In the genomic region with DNA sequence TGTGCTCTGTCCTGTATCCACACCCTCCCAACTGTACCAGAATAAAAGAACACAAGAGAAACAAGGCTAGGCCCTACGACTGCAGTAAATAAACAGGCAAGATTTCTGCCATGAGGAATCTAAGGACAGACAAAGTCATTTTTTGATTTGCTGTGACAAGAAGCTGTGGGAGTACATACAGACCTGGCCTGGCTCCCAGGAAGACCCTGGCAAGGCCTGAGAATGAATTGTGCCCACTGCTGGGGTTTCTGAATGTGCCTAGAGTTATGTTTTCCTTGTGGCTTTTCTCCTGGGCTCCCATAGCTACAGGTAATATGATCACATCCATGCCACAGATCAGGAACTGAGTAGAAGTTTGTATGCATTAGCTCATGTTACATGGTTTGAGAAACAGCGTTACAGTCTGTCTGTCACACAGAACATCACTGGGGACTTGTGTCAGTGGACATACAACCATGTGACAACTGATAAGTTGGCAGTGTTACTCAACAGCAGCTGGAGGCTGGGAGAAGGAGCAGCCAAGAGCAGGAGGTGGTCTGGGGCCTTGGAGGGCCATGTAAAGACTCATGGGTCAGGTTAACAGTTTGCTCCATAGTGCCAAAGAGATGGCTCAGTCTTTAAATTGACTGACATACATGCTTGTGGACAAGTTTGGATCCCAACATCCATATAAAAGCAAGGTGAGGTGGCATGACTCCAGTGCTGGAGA, we compare ENCODE assay signal across 22 mouse cellular contexts.
A peak's percentile ranks its signal among the peaks of the same experiment; 100 is the strongest.
DNase-seq lines count a peak whose midpoint lies in the region; ATAC-seq and TF ChIP-seq lines count a peak whose summit lies in the region.
"Had no signal": no experiment of that assay in that cellular context is flagged by ENCODE, and none has a peak within 500 bp of the region (broad histone marks: within the 10 kb centered on the region; RNA-seq: fewer than 3 reads in every experiment).

No protein-coding gene starts in this region.

- no peak overlapping the region for H3K27ac ChIP-seq in heart, embryonic 10.5 days
- peak overlapping the region; percentile 16; the same call in 1 of the 2 replicates for H3K27ac ChIP-seq in kidney, embryonic 15.5 days
- H3K27ac ChIP-seq in midbrain, postnatal 0 days (ENCODE audit: low read depth, low read length), result no peak overlapping the region
- no peak overlapping the region for H3K27ac ChIP-seq in midbrain, embryonic 10.5 days (replicated peaks)
- no peak overlapping the region for H3K27ac ChIP-seq in midbrain, embryonic 14.5 days (replicated peaks; ENCODE audit: low read depth, low read length)
- H3K27ac ChIP-seq: embryonic facial prominence, embryonic 12.5 days; gastrocnemius, adult 2 months; heart, embryonic 15.5 days; hindbrain, embryonic 13.5 days; intestine, embryonic 15.5 days had no signal

- no peak overlapping the region for H3K4me3 ChIP-seq in heart, embryonic 10.5 days
- no peak overlapping the region for H3K4me3 ChIP-seq in kidney, embryonic 15.5 days (replicated peaks)
- no peak overlapping the region for H3K4me3 ChIP-seq in midbrain, postnatal 0 days (ENCODE audit: low read depth, low read length)
- H3K4me3 ChIP-seq in midbrain, embryonic 10.5 days, result no peak overlapping the region
- H3K4me3 ChIP-seq in myocyte, result no peak overlapping the region
- no peak overlapping the region for H3K4me3 ChIP-seq in midbrain, embryonic 14.5 days (replicated peaks; ENCODE audit: low read depth, low read length)
- H3K4me3 ChIP-seq: embryonic facial prominence, embryonic 12.5 days; gastrocnemius, adult 2 months; heart, embryonic 15.5 days; hindbrain, embryonic 13.5 days; intestine, embryonic 15.5 days had no signal

- H3K27me3 ChIP-seq in heart, embryonic 10.5 days (ENCODE audit: insufficient read depth, poor library complexity, severe bottlenecking), result no peaks in the 10 kb centered on the region; the same call in 1 of the 2 replicates
- no peaks in the 10 kb centered on the region for H3K27me3 ChIP-seq in kidney, embryonic 15.5 days
- H3K27me3 ChIP-seq in midbrain, postnatal 0 days (ENCODE audit: insufficient read depth, low read length), result no peaks in the 10 kb centered on the region
- H3K27me3 ChIP-seq in midbrain, embryonic 10.5 days (ENCODE audit: low read depth, poor library complexity, severe bottlenecking), result no peaks in the 10 kb centered on the region
- H3K27me3 ChIP-seq in myocyte (ENCODE audit: control insufficient read depth, insufficient read depth, insufficient read length), result no peaks in the 10 kb centered on the region
- no peaks in the 10 kb centered on the region for H3K27me3 ChIP-seq in midbrain, embryonic 14.5 days (ENCODE audit: control insufficient read depth, insufficient read depth, low read length)
- H3K27me3 ChIP-seq: embryonic facial prominence, embryonic 12.5 days; heart, embryonic 15.5 days; hindbrain, embryonic 13.5 days; intestine, embryonic 15.5 days had no signal

- TF ChIP-seq CTCF in midbrain, postnatal 0 days (IDR thresholded peaks at IDR 0.05), result no peak

- H3K4me2 ChIP-seq in kidney, embryonic 15.5 days, result no peak overlapping the region
- H3K4me2 ChIP-seq in midbrain, postnatal 0 days (ENCODE audit: low read depth, low read length, poor library complexity, severe bottlenecking), result no peak overlapping the region
- H3K4me2 ChIP-seq in myocyte (ENCODE audit: low read depth), result peak overlapping the region; percentile 64
- no peak overlapping the region for H3K4me2 ChIP-seq in midbrain, embryonic 14.5 days (ENCODE audit: low read length)
- H3K4me2 ChIP-seq: embryonic facial prominence, embryonic 12.5 days; heart, embryonic 15.5 days; hindbrain, embryonic 13.5 days; intestine, embryonic 15.5 days had no signal

- no peak overlapping the region for H3K9ac ChIP-seq in kidney, embryonic 15.5 days
- H3K9ac ChIP-seq in midbrain, postnatal 0 days (replicated peaks; ENCODE audit: low read length, poor library complexity, severe bottlenecking), result no peak overlapping the region
- H3K9ac ChIP-seq in midbrain, embryonic 14.5 days (replicated peaks; ENCODE audit: low read length), result no peak overlapping the region
- H3K9ac ChIP-seq: embryonic facial prominence, embryonic 12.5 days; heart, embryonic 15.5 days; hindbrain, embryonic 13.5 days; intestine, embryonic 15.5 days had no signal

- no peak; the same call in 1 of the 2 replicates for ATAC-seq in kidney, embryonic 15.5 days (replicated peaks; ENCODE audit: low FRiP score)
- no peak for ATAC-seq in midbrain, postnatal 0 days (ENCODE audit: low FRiP score)
- no peak for ATAC-seq in midbrain, embryonic 14.5 days (ENCODE audit: low FRiP score, low TSS enrichment)
- ATAC-seq: CD4-positive, CD25-positive, alpha-beta regulatory T cell, adult 4 months; forebrain, embryonic 14.5 days; intestine, embryonic 15.5 days had no signal

- no peak overlapping the region for H3ac ChIP-seq in myocyte (ENCODE audit: control insufficient read depth, insufficient read length)

- no peaks in the 10 kb centered on the region for H3K36me3 ChIP-seq in heart, embryonic 10.5 days
- no peaks in the 10 kb centered on the region for H3K36me3 ChIP-seq in kidney, embryonic 15.5 days
- H3K36me3 ChIP-seq in midbrain, postnatal 0 days (ENCODE audit: insufficient read depth, low read length), result no peaks in the 10 kb centered on the region
- H3K36me3 ChIP-seq in midbrain, embryonic 10.5 days, result no peaks in the 10 kb centered on the region
- no peaks in the 10 kb centered on the region for H3K36me3 ChIP-seq in myocyte (ENCODE audit: control insufficient read depth, insufficient read depth)
- no peaks in the 10 kb centered on the region for H3K36me3 ChIP-seq in midbrain, embryonic 14.5 days (ENCODE audit: control insufficient read depth, insufficient read depth, low read length)
- H3K36me3 ChIP-seq: embryonic facial prominence, embryonic 12.5 days; G1E; heart, embryonic 15.5 days; hindbrain, embryonic 13.5 days; intestine, embryonic 15.5 days had no signal

- DNase-seq in heart, adult 11 months, result peak; percentile 84
- DNase-seq in heart, embryonic 10.5 days (ENCODE audit: low spot score), result no peak
- no peak for DNase-seq in kidney, adult 11 months
- DNase-seq in midbrain, postnatal 0 days (ENCODE audit: low spot score), result peak; percentile 50
- DNase-seq in midbrain, embryonic 10.5 days (ENCODE audit: low spot score), result no peak
- DNase-seq in midbrain, embryonic 14.5 days, result no peak
- DNase-seq: adrenal gland, postnatal 10 days; cerebellum, adult 11-12 months; cerebellum, adult 9-11 months; embryo, embryonic 11 days; gastrocnemius, adult 2 months; gastrocnemius, postnatal 25 days; heart, postnatal 36 days had no signal

- no peaks in the 10 kb centered on the region for H3K79me2 ChIP-seq in myocyte (ENCODE audit: control insufficient read depth, insufficient read depth)

- no peaks in the 10 kb centered on the region for H3K9me3 ChIP-seq in heart, embryonic 10.5 days
- no peaks in the 10 kb centered on the region for H3K9me3 ChIP-seq in kidney, embryonic 15.5 days (replicated peaks)
- no peaks in the 10 kb centered on the region for H3K9me3 ChIP-seq in midbrain, postnatal 0 days (ENCODE audit: low read length)
- no peaks in the 10 kb centered on the region for H3K9me3 ChIP-seq in midbrain, embryonic 10.5 days (replicated peaks)
- H3K9me3 ChIP-seq in midbrain, embryonic 14.5 days (ENCODE audit: control insufficient read depth, low read length), result no peaks in the 10 kb centered on the region
- H3K9me3 ChIP-seq: embryonic facial prominence, embryonic 12.5 days; heart, embryonic 15.5 days; hindbrain, embryonic 13.5 days; intestine, embryonic 15.5 days had no signal

- WGBS in heart, embryonic 10.5 days, result 69% methylated on average over 2 of the region's 2 CpGs
- WGBS in kidney, embryonic 15.5 days, result 39% methylated on average over 2 of the region's 2 CpGs
- 82% methylated on average over 2 of the region's 2 CpGs for WGBS in midbrain, postnatal 0 days
- WGBS in midbrain, embryonic 10.5 days, result 76% methylated on average over 2 of the region's 2 CpGs
- 87% methylated on average over 2 of the region's 2 CpGs for WGBS in midbrain, embryonic 14.5 days

- no peak for TF ChIP-seq POLR2A in myocyte (IDR thresholded peaks at IDR 0.05; ENCODE audit: insufficient read length, low read depth)

- peaks cover 6% of the 10 kb centered on the region; the same call in 1 of the 2 replicates for H3K4me1 ChIP-seq in heart, embryonic 10.5 days
- H3K4me1 ChIP-seq in kidney, embryonic 15.5 days, result peaks cover 10% of the 10 kb centered on the region
- no peaks in the 10 kb centered on the region for H3K4me1 ChIP-seq in midbrain, postnatal 0 days (ENCODE audit: insufficient read depth, low read length)
- no peaks in the 10 kb centered on the region for H3K4me1 ChIP-seq in midbrain, embryonic 10.5 days
- 0 out of 2 replicates have a peak, but pooled peaks cover 4% of the 10 kb centered on the region for H3K4me1 ChIP-seq in midbrain, embryonic 14.5 days (ENCODE audit: control insufficient read depth, insufficient read depth, low read length)
- H3K4me1 ChIP-seq: intestine, embryonic 15.5 days had no signal

TF ChIP-seq in myocyte, 11 proteins besides CTCF, POLR2A, EP300 and RAD21:
- TF ChIP-seq TCF3 (IDR thresholded peaks at IDR 0.05; ENCODE audit: insufficient read length, low read depth) (no peak), MYOG (IDR thresholded peaks at IDR 0.05; ENCODE audit: control insufficient read depth in 1 of 3, insufficient read depth in 1 of 3, insufficient read length in 2 of 3, low read depth in 2 of 3) (peak in 1 of 3 experiments; percentile 17), REST (IDR thresholded peaks at IDR 0.05; ENCODE audit: insufficient read depth, insufficient read length) (no peak), POLR2AphosphoS2 (IDR thresholded peaks at IDR 0.05; ENCODE audit: insufficient read length, low read depth) (no peak), USF1 (IDR thresholded peaks at IDR 0.05; ENCODE audit: low read depth) (no peak), MYOD1 (IDR thresholded peaks at IDR 0.05; ENCODE audit: control insufficient read depth in 1 of 3, insufficient read length in 2 of 3, low read depth in 2 of 3) (peak in 1 of 3 experiments; percentile 1), E2F4 (IDR thresholded peaks at IDR 0.05; ENCODE audit: insufficient read depth) (no peak)
TF ChIP-seq in myocyte: peak in this region for 2.

Comparison
In these comparisons a context has a peak if more than half of its experiments do, and no peak if none do; other contexts are left out.
1. DNase-seq: peak in heart, adult 11 months (single experiment) and midbrain, postnatal 0 days (single experiment); none in heart, embryonic 10.5 days (single experiment), kidney, adult 11 months (single experiment), midbrain, embryonic 10.5 days (single experiment) and midbrain, embryonic 14.5 days (single experiment).